Mouse (Mus musculus): ENCODE results near the gene Ces2e. TPM values are rescaled to one million over a fixed set of nuclear protein-coding genes. Genes with fewer than 3 reads are reported as not detected.

Ces2e gene
- total RNA-seq (2023; ENCODE audit: inconsistent age) = not detected in 4 replicates

GRCm38 (mm10) chr8:104925972-104926596 is at the start of gene Ces2e:
TSS of gene Ces2e (plus strand) at chr8:104926260.

GRCm38 (mm10) chr8:104947056-104947455 is 21.0 kb downstream of the Ces2e start, which contains the start of gene Ces2f:
TSS of gene Ces2f (plus strand) at chr8:104947356.

GRCm38 (mm10) chr8:104961537-104961961 is 35.5 kb downstream of the Ces2e start, which contains the start of gene Ces2g:
TSS of gene Ces2g (plus strand) at chr8:104961718.

Other genes with a start within 250 kb of the Ces2e start
- gene Ces2a, start 192.3 kb upstream of the Ces2e start, total RNA-seq (2023; ENCODE audit: inconsistent age) = not detected in 4 replicates
- not detected in 4 replicates for gene Ces2b, start 94.7 kb upstream of the Ces2e start, total RNA-seq (2023; ENCODE audit: inconsistent age)
- not detected in 4 replicates for gene Ces2c, start 79.2 kb upstream of the Ces2e start, total RNA-seq (2023; ENCODE audit: inconsistent age)
- not detected in 4 replicates for gene Ces2f, start 21.1 kb downstream of the Ces2e start, total RNA-seq (2023; ENCODE audit: inconsistent age)
- 0.18 to 0.26 TPM in 2 of 4 replicates, not detected in the others for gene Ces2g, start 35.5 kb downstream of the Ces2e start, total RNA-seq (2023; ENCODE audit: inconsistent age)
- gene Ces2h, start 74.6 kb downstream of the Ces2e start, total RNA-seq (2023; ENCODE audit: inconsistent age) = not detected in 4 replicates
- not detected in 4 replicates for gene Ces3a, start 122.3 kb downstream of the Ces2e start, total RNA-seq (2023; ENCODE audit: inconsistent age)
- gene Ces3b, start 157.5 kb downstream of the Ces2e start, total RNA-seq (2023; ENCODE audit: inconsistent age) = not detected in 4 replicates
- gene Ces4a, start 205.5 kb downstream of the Ces2e start, total RNA-seq (2023; ENCODE audit: inconsistent age) = not detected in 4 replicates
- gene Cbfb, start 244.4 kb downstream of the Ces2e start, total RNA-seq (2023; ENCODE audit: inconsistent age) = 88.9 to 106 TPM (median 97.3 TPM) in 4 replicates